In the genomic region with DNA sequence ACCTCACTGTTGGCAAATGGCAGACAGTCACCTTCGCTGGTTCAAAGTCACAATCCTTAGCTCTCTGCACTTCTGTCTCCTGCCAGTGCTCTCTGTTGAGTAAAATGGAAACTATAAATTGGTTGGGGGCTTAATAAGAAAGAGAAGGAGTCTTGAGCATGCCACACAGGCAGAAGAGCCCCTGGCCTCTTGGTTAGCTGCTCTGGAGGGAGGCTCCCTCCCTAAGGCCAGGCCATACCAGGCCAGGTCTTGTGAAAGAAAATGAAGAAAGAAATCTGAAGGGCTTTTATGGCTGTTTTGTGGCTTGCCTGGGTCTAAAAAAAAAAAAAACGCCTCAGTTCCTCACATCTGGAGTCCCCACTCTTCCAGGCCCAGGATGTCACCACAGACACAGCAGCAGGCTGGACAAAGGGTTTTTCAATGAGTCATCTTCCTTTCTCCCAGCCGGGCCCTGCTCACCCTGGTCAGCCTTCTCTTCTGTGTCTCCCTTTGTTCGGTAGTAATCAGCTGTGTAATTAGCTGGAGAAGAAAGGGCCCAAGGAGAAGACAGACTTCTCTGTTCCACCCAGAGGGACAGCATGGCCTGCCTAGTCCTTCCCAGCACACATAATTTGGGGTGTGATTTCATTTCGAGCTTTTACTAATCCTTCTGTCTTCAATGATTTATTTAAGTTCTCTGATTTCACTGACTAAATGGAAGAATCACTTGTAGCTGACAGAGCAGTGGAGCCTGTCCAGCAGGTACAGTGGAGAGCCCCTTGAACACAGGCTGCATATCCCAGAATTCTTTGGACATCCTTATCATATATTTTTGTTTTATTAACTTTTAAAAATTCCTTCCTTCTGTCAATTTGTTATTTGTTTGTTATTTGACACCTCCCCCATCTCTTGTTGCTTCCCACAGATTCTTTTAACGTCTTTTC, we compare ENCODE assay signal across 7 mouse cellular contexts.
A peak's percentile ranks its signal among the peaks of the same experiment; 100 is the strongest.
DNase-seq lines count a peak whose midpoint lies in the region; ATAC-seq and TF ChIP-seq lines count a peak whose summit lies in the region.

No protein-coding gene starts in this region.

- 13% methylated on average over 6 of the region's 6 CpGs for WGBS in hindbrain, embryonic 14.5 days
- 32% methylated on average over 6 of the region's 6 CpGs for WGBS in stomach, postnatal 0 days

- H3K27ac ChIP-seq in hindbrain, embryonic 14.5 days: no peak overlapping the region
- H3K27ac ChIP-seq in stomach, postnatal 0 days (replicated peaks): no peak overlapping the region

- H3K9me3 ChIP-seq in hindbrain, embryonic 14.5 days (ENCODE audit: control insufficient read depth, low read length): no peaks in the 10 kb centered on the region
- no peaks in the 10 kb centered on the region for H3K9me3 ChIP-seq in stomach, postnatal 0 days (ENCODE audit: control insufficient read depth, low read length)

- H3K9ac ChIP-seq in hindbrain, embryonic 14.5 days: no peak overlapping the region
- H3K9ac ChIP-seq in stomach, postnatal 0 days (ENCODE audit: low read length): no peak overlapping the region

- H3K4me1 ChIP-seq in hindbrain, embryonic 14.5 days (replicated peaks; ENCODE audit: control insufficient read depth, insufficient read depth, low read length): peaks cover 5% of the 10 kb centered on the region; the same call in 1 of the 2 replicates
- H3K4me1 ChIP-seq in stomach, postnatal 0 days (replicated peaks; ENCODE audit: control insufficient read depth, insufficient read depth): no peaks in the 10 kb centered on the region

- H3K36me3 ChIP-seq in hindbrain, embryonic 14.5 days (replicated peaks; ENCODE audit: control insufficient read depth, insufficient read depth): no peaks in the 10 kb centered on the region
- H3K36me3 ChIP-seq in stomach, postnatal 0 days (ENCODE audit: control insufficient read depth, insufficient read depth, low read length): no peaks in the 10 kb centered on the region

- DNase-seq in kidney, postnatal 14 days: peak; percentile 16
- no peak for DNase-seq in kidney, postnatal 25 days
- DNase-seq in Muller cell, postnatal 12 days (ENCODE audit: inconsistent ontology term): peak; percentile 98
- DNase-seq in embryo, embryonic 10.5 days (ENCODE audit: low spot score): peak; percentile 85
- DNase-seq in hindbrain, embryonic 14.5 days (ENCODE audit: low spot score): no peak
- DNase-seq in stomach, postnatal 0 days (ENCODE audit: low spot score): no peak
- DNase-seq in spleen, adult 18-20 months: no peak

- no peak overlapping the region for H3K4me2 ChIP-seq in hindbrain, embryonic 14.5 days (replicated peaks)
- no peak overlapping the region for H3K4me2 ChIP-seq in stomach, postnatal 0 days (replicated peaks; ENCODE audit: low read depth)

- no peak for TF ChIP-seq CTCF in stomach, postnatal 0 days (IDR thresholded peaks at IDR 0.05; ENCODE audit: low read depth)

- no peak for TF ChIP-seq EP300 in stomach, postnatal 0 days (optimal IDR thresholded peaks at IDR 0.05)

- ATAC-seq in hindbrain, embryonic 14.5 days (ENCODE audit: low FRiP score): peak; percentile 37; the same call in 1 of the 2 replicates
- ATAC-seq in stomach, postnatal 0 days (ENCODE audit: low FRiP score, low TSS enrichment): 0 out of 2 replicates have a peak, but pooled peaks have one; percentile 15

- no peak overlapping the region for H3K4me3 ChIP-seq in hindbrain, embryonic 14.5 days (replicated peaks; ENCODE audit: low read length)
- H3K4me3 ChIP-seq in stomach, postnatal 0 days (ENCODE audit: low read depth, low read length): no peak overlapping the region

- no peaks in the 10 kb centered on the region for H3K27me3 ChIP-seq in hindbrain, embryonic 14.5 days (ENCODE audit: control insufficient read depth, insufficient read depth, low read length)
- H3K27me3 ChIP-seq in stomach, postnatal 0 days (ENCODE audit: control insufficient read depth, insufficient read depth, low read length): no peaks in the 10 kb centered on the region

Comparison
In these comparisons a context has a peak if more than half of its experiments do, and no peak if none do; other contexts are left out.
1. DNase-seq: peak in kidney, postnatal 14 days (single experiment), Muller cell, postnatal 12 days (single experiment) and embryo, embryonic 10.5 days (single experiment); none in kidney, postnatal 25 days (0 of 2), hindbrain, embryonic 14.5 days (single experiment), stomach, postnatal 0 days (single experiment) and spleen, adult 18-20 months (0 of 2).